Mouse (Mus musculus) right cerebral cortex, postnatal 10 days (tissue): ENCODE measurements around the gene Rsph1.
A peak's percentile ranks its signal among the peaks of the same experiment; 100 is the strongest.

Experiments
- DNase-seq, 2 experiments: peaks; one replicate each; pipeline ENCODE4 v3.0.0; 2021; ENCODE audit warnings: low spot score in 2 of 2

The Rsph1 gene

GRCm38 (mm10) chr17:31258310-31258865 is 18.8 kb downstream of the Rsph1 start:
- DNase-seq, result no peak

GRCm38 (mm10) chr17:31257898-31258297 is 19.3 kb downstream of the Rsph1 start:
- no peak for DNase-seq

GRCm38 (mm10) chr17:31257149-31257548 is 20.0 kb downstream of the Rsph1 start:
- no peak for DNase-seq

- DNase-seq, result peak; percentile 84 to 87
Measured at GRCm38 (mm10) chr17:31254463-31254931, 22.7 kb downstream of the Rsph1 start.

- no peak for DNase-seq
Measured at GRCm38 (mm10) chr17:31253951-31254350, 23.2 kb downstream of the Rsph1 start.

- DNase-seq, result no peak
Measured at GRCm38 (mm10) chr17:31247144-31247543, 30.0 kb downstream of the Rsph1 start.

- DNase-seq, result no peak
Measured at GRCm38 (mm10) chr17:31245321-31245720, 31.9 kb downstream of the Rsph1 start.

GRCm38 (mm10) chr17:31242764-31243163 is 34.4 kb downstream of the Rsph1 start:
- DNase-seq, result no peak

- no peak for DNase-seq
Measured at GRCm38 (mm10) chr17:31241156-31241555, 36.0 kb downstream of the Rsph1 start.

- peak in 1 of 2 experiments; percentile 9 for DNase-seq
Measured at GRCm38 (mm10) chr17:31238234-31239020, 38.8 kb downstream of the Rsph1 start.

GRCm38 (mm10) chr17:31235915-31236314 is 41.3 kb downstream of the Rsph1 start:
- DNase-seq, result no peak

- no peak for DNase-seq
Measured at GRCm38 (mm10) chr17:31232251-31233010, 44.8 kb downstream of the Rsph1 start.

- no peak for DNase-seq
Measured at GRCm38 (mm10) chr17:31231780-31232179, 45.4 kb downstream of the Rsph1 start.

GRCm38 (mm10) chr17:31226931-31227330 is 50.3 kb downstream of the Rsph1 start:
- DNase-seq, result no peak

GRCm38 (mm10) chr17:31226368-31226767 is 50.8 kb downstream of the Rsph1 start:
- no peak for DNase-seq

- DNase-seq, result no peak
Measured at GRCm38 (mm10) chr17:31224591-31224990, 52.6 kb downstream of the Rsph1 start.

GRCm38 (mm10) chr17:31223835-31224234 is 53.3 kb downstream of the Rsph1 start:
- no peak for DNase-seq

GRCm38 (mm10) chr17:31222810-31223310 is 54.3 kb downstream of the Rsph1 start:
- DNase-seq, result no peak

- DNase-seq, result no peak
Measured at GRCm38 (mm10) chr17:31216068-31216955, 60.9 kb downstream of the Rsph1 start.

- DNase-seq, result no peak
Measured at GRCm38 (mm10) chr17:31211881-31212280, 65.3 kb downstream of the Rsph1 start.

GRCm38 (mm10) chr17:31210299-31210698 is 66.9 kb downstream of the Rsph1 start:
- no peak for DNase-seq
